Mouse (Mus musculus): ENCODE data around the gene Abtb2. TPM values are rescaled to one million over a fixed set of nuclear protein-coding genes. Genes with fewer than 3 reads are reported as not detected.

The Abtb2 gene
- polyA plus RNA-seq, 1 experiment, result 16.0 TPM

- DNase-seq, result peak; percentile 68 to 72
- WGBS, result 48% methylated on average over 8 of the region's 8 CpGs
- no peak for TF ChIP-seq POLR2A (IDR thresholded peaks at IDR 0.05; ENCODE audit: borderline replicate concordance, insufficient read depth, low read length)
- TF ChIP-seq CTCF (IDR thresholded peaks at IDR 0.05; ENCODE audit: borderline replicate concordance, insufficient read depth, low read depth, low read length), result peak; percentile 96
- Histone ChIP-seq H3K27me3 (ENCODE audit: control insufficient read depth, insufficient read depth, low read length) (no peaks in the 10 kb centered on the region), H3K4me3 (replicated peaks; ENCODE audit: insufficient read depth, low read depth, low read length) (no peak overlapping the region), H3K4me1 (ENCODE audit: control insufficient read depth, insufficient read depth, low read length) (peaks cover 8% of the 10 kb centered on the region), H3K27ac (ENCODE audit: insufficient read depth, low read length) (no peak overlapping the region)
Measured at GRCm38 (mm10) chr2:103718594-103719291, 152.6 kb downstream of the Abtb2 start.

- no peak for DNase-seq
- Histone ChIP-seq H3K27me3 (ENCODE audit: control insufficient read depth, insufficient read depth, low read length) (no peaks in the 10 kb centered on the region), H3K4me1 (ENCODE audit: control insufficient read depth, insufficient read depth, low read length) (peaks cover 7% of the 10 kb centered on the region), H3K27ac (ENCODE audit: insufficient read depth, low read length) (no peak overlapping the region), H3K4me3 (replicated peaks; ENCODE audit: insufficient read depth, low read depth, low read length) (no peak overlapping the region)
- 87% methylated on average over 7 of the region's 7 CpGs for WGBS
- TF ChIP-seq POLR2A (IDR thresholded peaks at IDR 0.05; ENCODE audit: borderline replicate concordance, insufficient read depth, low read length) (no peak), CTCF (IDR thresholded peaks at IDR 0.05; ENCODE audit: borderline replicate concordance, insufficient read depth, low read depth, low read length) (no peak)
Measured at GRCm38 (mm10) chr2:103719292-103719646, 153.2 kb downstream of the Abtb2 start.

- no peak overlapping the region for H3K4me3 ChIP-seq (replicated peaks; ENCODE audit: insufficient read depth, low read depth, low read length)
- 70% methylated on average over 2 of the region's 2 CpGs for whole genome bisulfite sequencing
- H3K4me1 ChIP-seq (ENCODE audit: control insufficient read depth, insufficient read depth, low read length), result 0 out of 2 replicates have a peak, but pooled peaks cover 4% of the 10 kb centered on the region
- no peak overlapping the region for H3K27ac ChIP-seq (ENCODE audit: insufficient read depth, low read length)
- TF ChIP-seq POLR2A (IDR thresholded peaks at IDR 0.05; ENCODE audit: borderline replicate concordance, insufficient read depth, low read length), result no peak
- no peak for TF ChIP-seq CTCF (IDR thresholded peaks at IDR 0.05; ENCODE audit: borderline replicate concordance, insufficient read depth, low read depth, low read length)
- no peak for DNase-seq
- no peaks in the 10 kb centered on the region for H3K27me3 ChIP-seq (ENCODE audit: control insufficient read depth, insufficient read depth, low read length)
Measured at GRCm38 (mm10) chr2:103724521-103724920, 158.4 kb downstream of the Abtb2 start.

GRCm38 (mm10) chr2:103728027-103728540 lies 162.0 kb downstream of the Abtb2 start:
- Histone ChIP-seq H3K27me3 (ENCODE audit: control insufficient read depth, insufficient read depth, low read length) (no peaks in the 10 kb centered on the region), H3K4me1 (ENCODE audit: control insufficient read depth, insufficient read depth, low read length) (no peaks in the 10 kb centered on the region), H3K27ac (ENCODE audit: insufficient read depth, low read length) (no peak overlapping the region), H3K4me3 (replicated peaks; ENCODE audit: insufficient read depth, low read depth, low read length) (no peak overlapping the region)
- DNase-seq, result no peak
- TF ChIP-seq CTCF (IDR thresholded peaks at IDR 0.05; ENCODE audit: borderline replicate concordance, insufficient read depth, low read depth, low read length) (no peak), POLR2A (IDR thresholded peaks at IDR 0.05; ENCODE audit: borderline replicate concordance, insufficient read depth, low read length) (no peak)
- WGBS, result 78% methylated on average over 12 of the region's 12 CpGs

GRCm38 (mm10) chr2:103730999-103731398 lies 164.9 kb downstream of the Abtb2 start:
- Histone ChIP-seq H3K27me3 (ENCODE audit: control insufficient read depth, insufficient read depth, low read length) (no peaks in the 10 kb centered on the region), H3K4me3 (replicated peaks; ENCODE audit: insufficient read depth, low read depth, low read length) (no peak overlapping the region), H3K27ac (ENCODE audit: insufficient read depth, low read length) (no peak overlapping the region), H3K4me1 (ENCODE audit: control insufficient read depth, insufficient read depth, low read length) (no peaks in the 10 kb centered on the region)
- DNase-seq, result no peak
- 49% methylated on average over 8 of the region's 8 CpGs for WGBS
- TF ChIP-seq POLR2A (IDR thresholded peaks at IDR 0.05; ENCODE audit: borderline replicate concordance, insufficient read depth, low read length), result no peak
- TF ChIP-seq CTCF (IDR thresholded peaks at IDR 0.05; ENCODE audit: borderline replicate concordance, insufficient read depth, low read depth, low read length), result no peak

GRCm38 (mm10) chr2:103731423-103731822 lies 165.3 kb downstream of the Abtb2 start:
- 56% methylated on average over 6 of the region's 6 CpGs for WGBS

GRCm38 (mm10) chr2:103742821-103743220 lies 176.7 kb downstream of the Abtb2 start:
- 98% methylated on average over 6 of the region's 6 CpGs for WGBS
- H3K27me3 ChIP-seq (ENCODE audit: control insufficient read depth, insufficient read depth, low read length), result no peaks in the 10 kb centered on the region
- H3K4me3 ChIP-seq (replicated peaks; ENCODE audit: insufficient read depth, low read depth, low read length), result no peak overlapping the region

More at GRCm38 (mm10) chr2:103731423-103731822, 165.3 kb downstream of the Abtb2 start:
- Histone ChIP-seq H3K4me1 (ENCODE audit: control insufficient read depth, insufficient read depth, low read length) (no peaks in the 10 kb centered on the region), H3K4me3 (replicated peaks; ENCODE audit: insufficient read depth, low read depth, low read length) (no peak overlapping the region), H3K27me3 (ENCODE audit: control insufficient read depth, insufficient read depth, low read length) (no peaks in the 10 kb centered on the region), H3K27ac (ENCODE audit: insufficient read depth, low read length) (no peak overlapping the region)
- TF ChIP-seq POLR2A (IDR thresholded peaks at IDR 0.05; ENCODE audit: borderline replicate concordance, insufficient read depth, low read length), result no peak
- DNase-seq, result no peak

GRCm38 (mm10) chr2:103743536-103743935 lies 177.4 kb downstream of the Abtb2 start:
- no peaks in the 10 kb centered on the region for H3K4me1 ChIP-seq (ENCODE audit: control insufficient read depth, insufficient read depth, low read length)
- no peak overlapping the region for H3K27ac ChIP-seq (ENCODE audit: insufficient read depth, low read length)
- no peak for DNase-seq
- H3K4me3 ChIP-seq (replicated peaks; ENCODE audit: insufficient read depth, low read depth, low read length), result no peak overlapping the region
- no peaks in the 10 kb centered on the region for H3K27me3 ChIP-seq (ENCODE audit: control insufficient read depth, insufficient read depth, low read length)
- no peak for TF ChIP-seq CTCF (IDR thresholded peaks at IDR 0.05; ENCODE audit: borderline replicate concordance, insufficient read depth, low read depth, low read length)
- TF ChIP-seq POLR2A (IDR thresholded peaks at IDR 0.05; ENCODE audit: borderline replicate concordance, insufficient read depth, low read length), result no peak
- WGBS, result 89% methylated on average over 2 of the region's 2 CpGs

More at GRCm38 (mm10) chr2:103742821-103743220, 176.7 kb downstream of the Abtb2 start:
- H3K27ac ChIP-seq (ENCODE audit: insufficient read depth, low read length), result no peak overlapping the region
- TF ChIP-seq POLR2A (IDR thresholded peaks at IDR 0.05; ENCODE audit: borderline replicate concordance, insufficient read depth, low read length) (no peak), CTCF (IDR thresholded peaks at IDR 0.05; ENCODE audit: borderline replicate concordance, insufficient read depth, low read depth, low read length) (no peak)
- no peak for DNase-seq
- H3K4me1 ChIP-seq (ENCODE audit: control insufficient read depth, insufficient read depth, low read length), result no peaks in the 10 kb centered on the region

Data from cerebellum, adult 2 months (tissue).